ENCODE assay signal across 8 mouse cellular contexts in the genomic region with DNA sequence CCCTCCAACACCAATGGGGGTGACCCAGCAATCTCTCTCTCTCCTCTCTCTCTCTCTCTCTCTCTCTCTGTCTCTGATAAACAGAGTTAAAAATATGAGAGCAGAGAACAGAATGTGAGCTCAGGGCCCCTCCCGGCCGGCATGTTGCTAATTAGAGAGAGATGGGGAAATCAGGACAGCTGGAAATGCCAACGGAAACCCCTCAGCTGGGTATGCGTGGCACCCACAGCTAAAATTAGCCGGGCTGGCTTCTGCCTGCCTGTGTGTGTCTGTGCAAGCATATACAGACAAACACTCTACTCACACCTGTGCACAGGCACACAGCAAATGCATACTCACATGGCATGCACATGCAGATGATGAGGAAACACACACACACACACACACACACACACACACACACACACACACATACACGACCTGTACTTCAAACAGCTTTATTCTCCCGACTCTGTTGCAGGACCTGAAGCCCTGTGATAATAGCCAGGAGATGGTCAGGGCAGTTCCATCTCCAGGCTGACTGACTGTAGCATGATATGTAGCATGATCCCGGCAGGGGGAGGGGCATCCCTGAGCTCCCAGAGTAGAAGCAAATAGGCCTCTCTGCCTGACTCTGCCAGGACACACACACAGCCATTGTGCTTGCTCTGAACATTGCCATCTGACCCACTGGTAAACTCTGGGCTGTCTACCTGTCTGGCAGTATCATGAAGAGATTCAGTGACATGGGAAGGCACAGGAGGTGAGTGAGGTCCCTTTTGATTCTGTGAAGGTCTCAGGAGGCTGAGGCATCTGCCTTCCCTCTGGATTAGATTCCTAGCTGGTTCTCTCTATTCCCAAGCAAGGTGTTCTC.
DNase-seq lines count a peak whose midpoint lies in the region; ATAC-seq lines count a peak whose summit lies in the region.

No protein-coding gene starts in this region.

- H3K4me1 ChIP-seq in forebrain, embryonic 14.5 days (ENCODE audit: control insufficient read depth, insufficient read depth, low read length) = no peaks in the 10 kb centered on the region; the same call in 1 of the 2 replicates
- H3K4me1 ChIP-seq in intestine, embryonic 16.5 days (ENCODE audit: control insufficient read depth, insufficient read depth, low read length) = peaks cover 10% of the 10 kb centered on the region
- peaks cover 12% of the 10 kb centered on the region; the same call in 1 of the 2 replicates for H3K4me1 ChIP-seq in intestine, embryonic 15.5 days (replicated peaks)

- no peak overlapping the region for H3K4me2 ChIP-seq in forebrain, embryonic 14.5 days (ENCODE audit: low read length)
- no peak overlapping the region for H3K4me2 ChIP-seq in intestine, embryonic 16.5 days (ENCODE audit: low read depth, low read length)
- H3K4me2 ChIP-seq in intestine, embryonic 15.5 days (replicated peaks) = no peak overlapping the region

- peak; percentile 40; the same call in 1 of the 2 replicates for ATAC-seq in forebrain, embryonic 14.5 days
- no peak for ATAC-seq in intestine, embryonic 16.5 days
- no peak for ATAC-seq in intestine, embryonic 15.5 days

- H3K27me3 ChIP-seq in forebrain, embryonic 14.5 days (replicated peaks; ENCODE audit: control insufficient read depth, insufficient read depth, low read length) = no peaks in the 10 kb centered on the region
- H3K27me3 ChIP-seq in intestine, embryonic 16.5 days (replicated peaks; ENCODE audit: control insufficient read depth, insufficient read depth, low read length) = no peaks in the 10 kb centered on the region
- no peaks in the 10 kb centered on the region for H3K27me3 ChIP-seq in intestine, embryonic 15.5 days (replicated peaks)

- H3K27ac ChIP-seq in forebrain, embryonic 14.5 days (ENCODE audit: low read depth, low read length) = no peak overlapping the region
- H3K27ac ChIP-seq in intestine, embryonic 16.5 days (ENCODE audit: low read length) = no peak overlapping the region
- no peak overlapping the region for H3K27ac ChIP-seq in intestine, embryonic 15.5 days

- intact Hi-C loops in left cerebral cortex, postnatal 4 days (cut with DNase I) = no loop called here
- intact Hi-C loops in heart, postnatal 10 days (cut with DNase I) = no loop called here

- peak; percentile 30 to 43 for DNase-seq in left cerebral cortex, adult 18-20 months (ENCODE audit: low spot score in 2 of 2)
- no peak for DNase-seq in left cerebral cortex, postnatal 4 days
- DNase-seq in forebrain, embryonic 14.5 days (ENCODE audit: low spot score) = peak; percentile 48
- DNase-seq in heart, postnatal 10 days = peak; percentile 67 to 71
- DNase-seq in lung, postnatal 14 days = peak; percentile 11
- DNase-seq in embryo, embryonic 10 days (ENCODE audit: low spot score) = no peak

- WGBS in forebrain, embryonic 14.5 days = 63% methylated on average over 8 of the region's 8 CpGs
- WGBS in intestine, embryonic 16.5 days = 55% methylated on average over 8 of the region's 8 CpGs
- WGBS in intestine, embryonic 15.5 days = 59% methylated on average over 8 of the region's 8 CpGs

- H3K36me3 ChIP-seq in forebrain, embryonic 14.5 days (ENCODE audit: control insufficient read depth, insufficient read depth, low read length) = 0 out of 2 replicates have a peak, but pooled peaks cover 10% of the 10 kb centered on the region
- no peaks in the 10 kb centered on the region for H3K36me3 ChIP-seq in intestine, embryonic 16.5 days (ENCODE audit: control insufficient read depth, insufficient read depth, low read length)
- peaks cover 11% of the 10 kb centered on the region for H3K36me3 ChIP-seq in intestine, embryonic 15.5 days

- no peak overlapping the region for H3K4me3 ChIP-seq in forebrain, embryonic 14.5 days (ENCODE audit: low read depth, low read length)
- no peak overlapping the region for H3K4me3 ChIP-seq in intestine, embryonic 16.5 days (ENCODE audit: low read length)
- H3K4me3 ChIP-seq in intestine, embryonic 15.5 days (replicated peaks) = no peak overlapping the region

- no peak overlapping the region for H3K9ac ChIP-seq in forebrain, embryonic 14.5 days (ENCODE audit: low read length)
- H3K9ac ChIP-seq in intestine, embryonic 16.5 days (ENCODE audit: low read depth, low read length) = no peak overlapping the region
- H3K9ac ChIP-seq in intestine, embryonic 15.5 days = no peak overlapping the region

- H3K9me3 ChIP-seq in forebrain, embryonic 14.5 days (replicated peaks; ENCODE audit: control insufficient read depth, low read length) = no peaks in the 10 kb centered on the region
- no peaks in the 10 kb centered on the region for H3K9me3 ChIP-seq in intestine, embryonic 16.5 days (ENCODE audit: control insufficient read depth, low read length)
- H3K9me3 ChIP-seq in intestine, embryonic 15.5 days = no peaks in the 10 kb centered on the region

Comparison
In these comparisons a context has a peak if more than half of its experiments do, and no peak if none do; other contexts are left out.
1. DNase-seq: peak in left cerebral cortex, adult 18-20 months (2 of 2), forebrain, embryonic 14.5 days (single experiment), heart, postnatal 10 days (2 of 2) and lung, postnatal 14 days (single experiment); none in left cerebral cortex, postnatal 4 days (single experiment) and embryo, embryonic 10 days (single experiment).